Mouse (Mus musculus) hindbrain, embryonic 13.5 days (tissue): ENCODE measurements around the gene Tacc2. TPM values are rescaled to one million over a fixed set of nuclear protein-coding genes. Genes with fewer than 3 reads are reported as not detected.

Experiments used
- ATAC-seq: fragments of 200-750 bp; cut with Nextera tagmentation; 2 replicates; pipeline ENCODE4 v1.8.0; 2017; ENCODE audit warnings: moderate TSS enrichment; ENCODE audit not compliant: low FRiP score
- H3K27ac ChIP-seq: fragments of 300-500 bp; sonication (generic); 2 replicates; pipeline ENCODE4 v1.5.1; 2015; ENCODE audit warnings: inconsistent platforms, mild to moderate bottlenecking, moderate library complexity
- H3K27me3 ChIP-seq: fragments of 300-500 bp; sonication (generic); 2 replicates; pipeline ENCODE4 v1.6.1; 2015; ENCODE audit warnings: mild to moderate bottlenecking, inconsistent platforms
- H3K36me3 ChIP-seq: fragments of 300-500 bp; sonication (generic); 2 replicates; pipeline ENCODE4 v1.6.1; 2015; ENCODE audit warnings: mild to moderate bottlenecking, inconsistent platforms
- H3K4me1 ChIP-seq: fragments of 300-500 bp; sonication (generic); replicated peaks from 2 replicates; pipeline ENCODE4 v1.6.1; 2015; ENCODE audit warnings: inconsistent platforms
- H3K4me2 ChIP-seq: fragments of 300-500 bp; sonication (generic); 2 replicates; pipeline ENCODE4 v1.6.1; 2015; ENCODE audit warnings: inconsistent platforms, mild to moderate bottlenecking, moderate library complexity
- H3K4me3 ChIP-seq: fragments of 300-500 bp; sonication (generic); 2 replicates; pipeline ENCODE4 v1.5.1; 2015; ENCODE audit warnings: mild to moderate bottlenecking, inconsistent platforms
- H3K9ac ChIP-seq: fragments of 300-500 bp; sonication (generic); 2 replicates; pipeline ENCODE4 v1.6.1; 2015; ENCODE audit warnings: mild to moderate bottlenecking, inconsistent platforms
- H3K9me3 ChIP-seq: fragments of 300-500 bp; sonication (generic); 2 replicates; pipeline ENCODE4 v1.6.1; 2016; ENCODE audit warnings: inconsistent platforms
- WGBS: fragments of 180-500 bp; shearing (Covaris S2); methylation state at CpG from one replicate; pipeline ENCODE4 v1.1.7; 2015; 5-methylcytosine and 5-hydroxymethylcytosine counted together
- polyA plus RNA-seq: library from polyadenylated mRNA; unstranded; fragments of >200 nt; fragmentation: Nextera tagmentation; extraction: Ambion mirVana; gene quantifications from 2 replicates; pipeline ENCODE4 v1.2.1, GENCODE M21; 2015

Tacc2 gene
- polyA plus RNA-seq, 1 experiment from 2014 or later, result 59.1 TPM

GRCm38 (mm10) chr7:130799418-130799817, 222.2 kb downstream of the Tacc2 start:
- 88% methylated on average over 10 of the region's 10 CpGs for WGBS
- Histone ChIP-seq H3K27ac (no peak overlapping the region), H3K36me3 (no peaks in the 10 kb centered on the region), H3K27me3 (no peaks in the 10 kb centered on the region), H3K4me3 (no peak overlapping the region), H3K9me3 (no peaks in the 10 kb centered on the region), H3K4me2 (no peak overlapping the region), H3K4me1 (no peaks in the 10 kb centered on the region), H3K9ac (no peak overlapping the region)
- ATAC-seq, result no peak

GRCm38 (mm10) chr7:130800681-130801080, 223.4 kb downstream of the Tacc2 start:
- Histone ChIP-seq H3K4me3 (no peak overlapping the region), H3K36me3 (no peaks in the 10 kb centered on the region), H3K9me3 (no peaks in the 10 kb centered on the region), H3K4me2 (no peak overlapping the region), H3K4me1 (no peaks in the 10 kb centered on the region), H3K9ac (no peak overlapping the region), H3K27ac (no peak overlapping the region), H3K27me3 (no peaks in the 10 kb centered on the region)
- 73% methylated on average over 4 of the region's 4 CpGs for WGBS
- no peak for ATAC-seq

DNA sequence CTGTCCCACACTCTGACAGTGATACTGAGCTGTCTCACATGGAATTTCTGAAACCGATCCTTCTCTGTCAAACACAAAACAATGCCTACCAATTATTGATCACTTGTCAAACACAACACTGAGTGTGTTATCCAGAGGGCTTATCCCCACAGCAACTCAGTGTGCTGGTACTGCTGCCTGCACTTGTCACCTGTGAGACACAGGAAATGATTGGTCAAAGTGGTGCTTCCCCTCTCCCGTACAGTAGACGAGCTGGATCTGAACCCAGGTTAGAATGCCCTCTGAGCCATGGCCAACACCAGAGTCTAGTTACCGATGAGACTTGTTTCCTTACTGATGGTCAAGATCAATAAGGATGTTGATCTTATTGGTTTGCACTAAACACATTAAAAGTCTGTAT, 224.6 kb downstream of the Tacc2 start:
- no peak overlapping the region for H3K27ac ChIP-seq
- 92% methylated on average over 4 of the region's 4 CpGs for WGBS
- no peak overlapping the region for H3K9ac ChIP-seq

GRCm38 (mm10) chr7:130803251-130803825, 226.1 kb downstream of the Tacc2 start:
- Histone ChIP-seq H3K4me2 (no peak overlapping the region), H3K36me3 (no peaks in the 10 kb centered on the region), H3K4me1 (no peaks in the 10 kb centered on the region), H3K27ac (no peak overlapping the region), H3K27me3 (no peaks in the 10 kb centered on the region), H3K9ac (no peak overlapping the region), H3K4me3 (no peak overlapping the region), H3K9me3 (no peaks in the 10 kb centered on the region)
- 73% methylated on average over 8 of the region's 8 CpGs for WGBS
- no peak for ATAC-seq

More for the DNA sequence above, 224.6 kb downstream of the Tacc2 start:
- Histone ChIP-seq H3K4me2 (no peak overlapping the region), H3K4me3 (no peak overlapping the region), H3K27me3 (no peaks in the 10 kb centered on the region), H3K4me1 (no peaks in the 10 kb centered on the region), H3K9me3 (no peaks in the 10 kb centered on the region), H3K36me3 (no peaks in the 10 kb centered on the region)
- no peak for ATAC-seq

DNA sequence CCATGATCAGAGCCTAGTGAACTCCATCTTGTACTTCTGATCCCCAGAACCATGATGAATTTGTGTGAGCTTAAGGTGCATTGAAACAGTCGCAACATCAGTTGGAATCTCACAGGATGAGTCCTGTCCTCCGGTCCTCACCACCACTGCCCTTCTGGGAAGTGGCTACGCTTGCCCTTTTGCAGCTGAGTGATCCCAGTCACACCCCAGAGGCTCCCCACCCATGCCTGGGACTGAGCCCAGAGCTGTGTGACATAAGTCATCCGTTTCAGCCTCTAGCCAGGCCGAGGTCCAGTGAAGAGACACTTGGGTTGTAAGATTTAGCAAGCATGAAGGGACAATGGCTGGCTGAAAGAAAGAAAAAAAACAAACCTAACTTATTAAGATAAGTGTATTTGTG, 227.8 kb downstream of the Tacc2 start:
- H3K9me3 ChIP-seq, result no peaks in the 10 kb centered on the region
- H3K4me1 ChIP-seq, result no peaks in the 10 kb centered on the region
- ATAC-seq, result no peak
- no peaks in the 10 kb centered on the region for H3K27me3 ChIP-seq
- no peaks in the 10 kb centered on the region for H3K36me3 ChIP-seq
- H3K4me2 ChIP-seq, result no peak overlapping the region
- no peak overlapping the region for H3K9ac ChIP-seq
- no peak overlapping the region for H3K27ac ChIP-seq
- 82% methylated on average over 5 of the region's 5 CpGs for WGBS
- no peak overlapping the region for H3K4me3 ChIP-seq

GRCm38 (mm10) chr7:130807749-130808148, 230.5 kb downstream of the Tacc2 start:
- H3K36me3 ChIP-seq, result no peaks in the 10 kb centered on the region

DNA sequence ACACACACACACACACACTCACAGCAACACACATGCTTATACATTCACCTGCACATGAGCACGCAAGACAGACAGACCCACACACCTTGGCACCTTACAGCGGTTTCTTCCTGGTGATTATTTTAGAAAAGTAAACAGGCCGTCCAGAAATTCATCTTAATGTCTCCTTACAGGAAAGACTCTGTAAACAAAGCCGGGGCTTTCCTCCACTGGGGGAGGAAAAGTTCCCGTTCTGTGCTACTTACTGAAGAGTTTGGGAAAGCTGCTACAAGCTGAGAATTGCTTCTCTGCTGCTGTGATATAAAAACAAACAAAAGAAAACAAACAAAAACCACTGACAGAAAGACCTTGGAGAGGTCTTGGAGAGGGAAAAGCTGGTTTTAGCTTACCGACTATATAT, 231.5 kb downstream of the Tacc2 start:
- H3K4me3 ChIP-seq, result no peak overlapping the region
- no peaks in the 10 kb centered on the region for H3K36me3 ChIP-seq
- no peak for ATAC-seq
- no peaks in the 10 kb centered on the region for H3K9me3 ChIP-seq
- H3K27ac ChIP-seq, result no peak overlapping the region
- 78% methylated on average over 6 of the region's 6 CpGs for WGBS
- no peak overlapping the region for H3K9ac ChIP-seq
- no peak overlapping the region for H3K4me2 ChIP-seq
- H3K27me3 ChIP-seq, result no peaks in the 10 kb centered on the region
- no peaks in the 10 kb centered on the region for H3K4me1 ChIP-seq

More at GRCm38 (mm10) chr7:130807749-130808148, 230.5 kb downstream of the Tacc2 start:
- Histone ChIP-seq H3K4me1 (no peaks in the 10 kb centered on the region), H3K4me3 (no peak overlapping the region), H3K9me3 (no peaks in the 10 kb centered on the region), H3K9ac (no peak overlapping the region), H3K27me3 (no peaks in the 10 kb centered on the region), H3K27ac (no peak overlapping the region), H3K4me2 (no peak overlapping the region)
- no peak for ATAC-seq
- 74% methylated on average over 8 of the region's 8 CpGs for WGBS

DNA sequence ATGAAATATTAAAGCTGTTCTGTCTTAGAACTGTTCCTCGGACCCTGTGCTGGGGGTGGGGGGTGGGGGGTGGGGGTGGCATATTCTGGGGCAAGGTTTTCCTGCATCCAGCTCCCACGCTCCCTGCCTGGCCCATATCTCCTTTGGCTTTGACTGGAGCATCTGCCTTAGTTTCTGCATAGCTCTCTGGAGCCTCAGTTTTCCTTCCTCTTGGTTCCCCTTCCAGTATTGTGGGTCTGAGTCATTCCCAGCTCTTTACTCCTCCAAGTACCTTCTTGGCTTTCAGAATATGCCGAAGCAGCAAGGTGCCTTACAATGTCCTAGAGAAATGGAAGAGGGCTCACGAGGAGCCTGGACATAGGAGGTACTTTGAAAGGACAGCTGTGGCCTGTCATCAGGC, 233.0 kb downstream of the Tacc2 start:
- H3K27me3 ChIP-seq, result no peaks in the 10 kb centered on the region
- no peaks in the 10 kb centered on the region for H3K9me3 ChIP-seq
- H3K36me3 ChIP-seq, result no peaks in the 10 kb centered on the region
- no peak overlapping the region for H3K4me2 ChIP-seq
- H3K4me1 ChIP-seq, result no peaks in the 10 kb centered on the region
- H3K4me3 ChIP-seq, result no peak overlapping the region
- H3K9ac ChIP-seq, result no peak overlapping the region
- no peak for ATAC-seq
- 85% methylated on average over 4 of the region's 4 CpGs for WGBS
- H3K27ac ChIP-seq, result no peak overlapping the region

DNA sequence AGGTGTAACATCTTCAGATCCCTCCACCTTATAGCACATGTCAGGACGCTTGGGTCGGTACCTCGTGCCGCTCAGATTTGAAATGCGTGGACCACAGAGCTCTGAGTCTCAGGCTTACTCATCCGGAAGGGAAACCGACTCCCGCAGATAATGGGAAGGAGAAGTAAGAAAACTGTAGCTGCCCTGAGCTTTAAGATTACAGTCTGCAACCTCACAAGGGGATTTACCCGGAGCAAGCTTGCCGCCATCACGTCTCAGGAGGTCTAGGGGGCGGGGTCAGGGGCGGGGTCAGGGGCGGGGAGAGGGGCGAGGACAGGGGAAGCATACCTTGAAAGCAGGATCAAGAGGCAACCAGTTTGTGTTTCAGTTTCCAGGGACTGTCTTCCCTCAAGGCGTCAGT, 235.2 kb downstream of the Tacc2 start:
- H3K36me3 ChIP-seq, result no peaks in the 10 kb centered on the region
- WGBS, result 41% methylated on average over 16 of the region's 16 CpGs
- H3K9ac ChIP-seq, result no peak overlapping the region
- H3K27ac ChIP-seq, result no peak overlapping the region
- no peak overlapping the region for H3K4me2 ChIP-seq
- no peaks in the 10 kb centered on the region for H3K4me1 ChIP-seq
- ATAC-seq, result no peak
- no peaks in the 10 kb centered on the region for H3K27me3 ChIP-seq
- H3K9me3 ChIP-seq, result no peaks in the 10 kb centered on the region
- H3K4me3 ChIP-seq, result no peak overlapping the region

Other genes with a start within 250 kb of the Tacc2 start
- gene Ate1, start 57.1 kb upstream of the Tacc2 start, polyA plus RNA-seq, result 94.4 and 104 TPM in 2 replicates
- gene Nsmce4a, start 4.3 kb upstream of the Tacc2 start, polyA plus RNA-seq, result 98.0 and 101 TPM in 2 replicates
- 0.16 TPM in 1 of 2 replicates, not detected in the other for gene Btbd16, start 196.6 kb downstream of the Tacc2 start, polyA plus RNA-seq